Mouse (Mus musculus): ENCODE results near the gene Trmt112.
"Not testable (repeated sequence)": the region's sequence is repeated elsewhere in the genome, so short reads cannot be mapped to it uniquely, and the experiment has no call there.

Trmt112 gene

GRCm38 (mm10) chr19:6909507-6910289 lies at the start of gene Trmt112, which contains the start of gene Prdx5:
Gene Trmt112, plus strand, starts transcription at chr19:6909698.
Gene Prdx5, minus strand, starts transcription at chr19:6910106.
- peak; percentile 74 to 85 for DNase-seq (ENCODE audit: low spot score in 2 of 2)

- DNase-seq (ENCODE audit: low spot score in 2 of 2): no peak
Observed at GRCm38 (mm10) chr19:6859971-6860370, 49.5 kb upstream of the Trmt112 start.

GRCm38 (mm10) chr19:6860706-6861105 lies 48.8 kb upstream of the Trmt112 start:
- no peak for DNase-seq (ENCODE audit: low spot score in 2 of 2)

GRCm38 (mm10) chr19:6861451-6861850 lies 48.0 kb upstream of the Trmt112 start:
- DNase-seq (ENCODE audit: low spot score in 2 of 2): no peak

GRCm38 (mm10) chr19:6869355-6869754 lies 40.1 kb upstream of the Trmt112 start:
- no peak for DNase-seq (ENCODE audit: low spot score in 2 of 2)

- no peak for DNase-seq (ENCODE audit: low spot score in 2 of 2)
Observed at GRCm38 (mm10) chr19:6871574-6872271, 37.8 kb upstream of the Trmt112 start.

- no peak for DNase-seq (ENCODE audit: low spot score in 2 of 2)
Observed at GRCm38 (mm10) chr19:6872701-6873100, 36.8 kb upstream of the Trmt112 start.

- DNase-seq (ENCODE audit: low spot score in 2 of 2): no peak
Observed at GRCm38 (mm10) chr19:6874257-6874656, 35.2 kb upstream of the Trmt112 start.

- no peak for DNase-seq (ENCODE audit: low spot score in 2 of 2)
Observed at GRCm38 (mm10) chr19:6875834-6876233, 33.7 kb upstream of the Trmt112 start.

- no peak for DNase-seq (ENCODE audit: low spot score in 2 of 2)
Observed at GRCm38 (mm10) chr19:6876799-6877198, 32.7 kb upstream of the Trmt112 start.

- no peak for DNase-seq (ENCODE audit: low spot score in 2 of 2)
Observed at GRCm38 (mm10) chr19:6877965-6878364, 31.5 kb upstream of the Trmt112 start.

- no peak for DNase-seq (ENCODE audit: low spot score in 2 of 2)
Observed at GRCm38 (mm10) chr19:6892512-6892911, 17.0 kb upstream of the Trmt112 start.

GRCm38 (mm10) chr19:6893731-6894451 lies 15.6 kb upstream of the Trmt112 start:
- DNase-seq (ENCODE audit: low spot score in 2 of 2): no peak

- not testable (repeated sequence) for DNase-seq (ENCODE audit: low spot score in 2 of 2)
Observed at GRCm38 (mm10) chr19:6895608-6896305, 13.7 kb upstream of the Trmt112 start.

- no peak for DNase-seq (ENCODE audit: low spot score in 2 of 2)
Observed at GRCm38 (mm10) chr19:6899641-6900040, 9.9 kb upstream of the Trmt112 start.

- no peak for DNase-seq (ENCODE audit: low spot score in 2 of 2)
Observed at GRCm38 (mm10) chr19:6903031-6903430, 6.5 kb upstream of the Trmt112 start.

GRCm38 (mm10) chr19:6904846-6905245 lies 4.7 kb upstream of the Trmt112 start:
- no peak for DNase-seq (ENCODE audit: low spot score in 2 of 2)

- no peak for DNase-seq (ENCODE audit: low spot score in 2 of 2)
Observed at GRCm38 (mm10) chr19:6905498-6906159, 3.9 kb upstream of the Trmt112 start.

GRCm38 (mm10) chr19:6906199-6906598 lies 3.3 kb upstream of the Trmt112 start:
- DNase-seq (ENCODE audit: low spot score in 2 of 2): no peak

- no peak for DNase-seq (ENCODE audit: low spot score in 2 of 2)
Observed at GRCm38 (mm10) chr19:6907094-6907493, 2.4 kb upstream of the Trmt112 start.

Measured in cerebellum, postnatal 4 days (tissue).